Mouse (Mus musculus) adrenal gland, postnatal 25 days (tissue): ENCODE data around the gene Syt14. TPM values are rescaled to one million over a fixed set of nuclear protein-coding genes. Genes with fewer than 3 reads are reported as not detected.

Experiments
- DNase-seq: peaks from one replicate; pipeline ENCODE4 v3.0.0; 2021; ENCODE audit warnings: mixed read lengths
- total RNA-seq: library from RNA; stranded (reverse); gene quantifications from 2 replicates; pipeline ENCODE4 v1.2.3, GENCODE M21; 2021

The Syt14 gene
- total RNA-seq, 1 experiment from 2014 or later = 12.8 TPM

GRCm38 (mm10) chr1:192861305-192861960, 174.1 kb downstream of the Syt14 start:
- no peak for DNase-seq

- DNase-seq = no peak
Observed at GRCm38 (mm10) chr1:192860273-192860672, 175.3 kb downstream of the Syt14 start.

- no peak for DNase-seq
Observed at GRCm38 (mm10) chr1:192857582-192857981, 178.0 kb downstream of the Syt14 start.

DNA sequence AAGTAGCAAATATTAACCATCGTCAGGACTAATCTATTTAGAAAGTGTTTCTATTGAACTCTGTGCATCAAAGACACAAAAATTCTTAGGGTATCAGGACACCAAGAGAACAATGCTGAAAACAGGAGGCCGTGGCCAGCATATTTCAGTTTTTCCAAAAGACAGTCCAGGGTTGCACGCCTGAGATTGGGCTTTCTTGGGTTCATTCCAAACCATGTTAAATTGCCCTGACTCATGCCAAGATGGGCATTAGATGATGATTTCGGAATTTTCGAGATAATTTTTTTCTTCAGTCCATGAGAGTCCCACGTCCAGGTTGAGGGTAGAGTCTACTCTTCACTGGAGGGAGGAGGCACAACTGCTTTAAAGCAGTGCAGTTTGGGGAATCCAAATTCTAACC, 178.6 kb downstream of the Syt14 start:
- no peak for DNase-seq

- DNase-seq = no peak
Observed at GRCm38 (mm10) chr1:192856411-192856810, 179.2 kb downstream of the Syt14 start.

GRCm38 (mm10) chr1:192855474-192856230, 179.9 kb downstream of the Syt14 start, which contains the start of gene Sertad4:
Sertad4 (minus strand) TSS chr1:192855756.
- peak; percentile 75 for DNase-seq

DNA sequence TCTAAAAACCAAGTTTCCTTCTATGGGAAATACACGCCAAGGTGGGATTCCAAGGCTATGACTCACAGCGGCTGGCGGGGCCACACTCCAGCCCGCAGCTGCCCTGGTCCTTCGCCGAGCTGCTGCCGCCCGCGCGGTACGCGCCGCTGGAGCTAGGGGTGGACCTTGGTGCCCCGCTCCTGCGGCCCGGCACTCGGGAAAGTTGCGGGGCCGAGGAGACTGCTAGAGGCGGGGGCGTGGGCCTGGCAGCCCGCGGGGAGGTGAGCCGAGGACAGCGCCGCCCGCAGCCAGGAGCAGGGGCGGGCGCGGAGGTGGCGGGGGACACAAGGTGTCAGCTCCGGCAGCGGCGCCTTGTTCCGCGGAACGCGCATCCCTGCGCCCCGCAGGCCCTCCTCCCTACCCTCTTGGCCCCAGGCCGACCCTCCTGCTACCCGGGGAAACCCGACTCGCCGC, 180.7 kb downstream of the Syt14 start:
- peak; percentile 56 for DNase-seq

DNA sequence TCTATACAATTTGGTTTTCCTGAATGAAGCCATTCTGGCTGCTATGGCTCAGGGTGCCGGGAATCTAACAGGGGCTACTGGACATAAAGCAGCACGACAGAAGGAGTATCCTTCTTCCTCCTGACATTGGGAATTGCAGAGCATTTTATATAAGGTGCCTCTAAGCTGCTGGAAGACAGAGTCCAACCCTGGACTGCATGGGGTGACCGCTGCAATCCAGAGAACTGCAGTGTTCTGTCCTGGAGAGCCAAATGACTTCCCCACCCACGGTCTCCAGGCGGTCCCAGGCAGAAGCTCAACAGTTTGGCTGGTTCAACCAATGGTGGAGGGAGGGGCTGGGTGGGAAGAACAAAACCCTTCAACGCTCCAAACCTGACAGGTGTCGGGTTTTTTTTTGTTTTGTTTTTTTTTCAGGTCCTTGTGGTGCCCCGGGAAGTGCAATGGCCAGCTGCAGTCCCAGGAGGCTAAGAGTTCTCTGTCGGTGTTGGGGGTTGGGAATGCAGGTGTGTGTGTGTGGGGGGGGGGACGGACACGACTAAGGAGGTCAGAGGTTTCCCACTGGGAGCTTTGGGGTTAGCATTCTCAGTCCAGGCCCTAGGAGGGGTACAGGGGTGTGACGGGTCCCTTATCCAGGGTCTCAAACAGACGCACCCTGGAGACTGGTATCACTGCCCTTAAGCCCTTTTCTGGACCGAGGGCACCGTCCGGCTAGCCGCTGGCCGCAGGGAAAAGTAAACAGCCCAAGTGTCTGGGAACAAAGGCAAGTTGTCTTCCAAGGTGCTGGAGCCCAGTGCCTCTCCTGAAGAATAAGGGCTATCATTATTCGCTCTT, 181.4 kb downstream of the Syt14 start:
- DNase-seq = no peak

GRCm38 (mm10) chr1:192853429-192853828, 182.1 kb downstream of the Syt14 start:
- DNase-seq = no peak

- no peak for DNase-seq
Observed at GRCm38 (mm10) chr1:192852047-192852446, 183.5 kb downstream of the Syt14 start.

DNA sequence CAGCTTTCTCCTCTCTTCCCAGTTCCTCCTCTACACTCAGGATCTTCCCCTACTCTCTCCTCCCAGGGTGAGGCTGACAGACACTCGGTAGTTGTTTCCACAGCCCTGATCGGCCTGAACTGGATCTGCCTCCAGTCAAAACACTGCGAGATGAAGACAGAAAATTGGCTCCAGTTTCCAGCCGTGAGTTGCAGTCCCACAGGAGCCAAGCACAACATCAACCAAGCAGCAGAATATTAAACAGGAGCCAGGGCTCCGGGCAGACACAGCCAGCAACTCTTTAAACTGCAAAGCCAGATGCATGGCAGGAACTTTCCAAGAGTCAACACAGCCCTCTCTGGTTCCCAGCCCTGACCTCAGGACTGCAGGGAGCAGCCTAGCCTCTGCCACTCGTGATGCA, 183.9 kb downstream of the Syt14 start:
- no peak for DNase-seq

- no peak for DNase-seq
Observed at GRCm38 (mm10) chr1:192851126-192851525, 184.4 kb downstream of the Syt14 start.

GRCm38 (mm10) chr1:192849616-192850015, 186.0 kb downstream of the Syt14 start:
- DNase-seq = no peak

DNA sequence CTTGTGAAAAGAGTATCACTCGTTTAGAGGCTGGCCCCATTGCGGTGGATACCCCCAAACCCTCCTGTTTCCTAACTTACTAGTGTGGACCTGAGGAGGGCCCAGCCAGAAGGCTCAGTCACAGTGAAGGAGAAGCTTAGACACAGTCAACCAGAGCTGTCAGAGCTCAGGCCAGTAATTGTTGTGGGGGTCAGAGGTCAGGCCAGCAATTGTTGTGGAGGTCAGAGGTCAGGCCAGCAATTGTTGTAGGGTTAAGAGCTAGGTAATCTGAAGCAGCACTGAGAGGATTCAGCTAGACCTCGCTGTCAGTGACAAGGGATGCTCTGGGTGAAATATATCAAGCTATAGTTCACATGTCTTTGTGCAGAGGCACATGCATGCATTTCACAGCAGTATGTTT, 188.3 kb downstream of the Syt14 start:
- no peak for DNase-seq

Other genes starting within 250 kb of the Syt14 start
- gene Sertad4, start 180.0 kb downstream of the Syt14 start, total RNA-seq = 10.1 and 18.8 TPM in 2 replicates
- gene Diexf, start 94.5 kb upstream of the Syt14 start, total RNA-seq = 23.3 and 23.4 TPM in 2 replicates
- 0.18 and 0.38 TPM in 2 replicates for gene Irf6, start 117.3 kb upstream of the Syt14 start, total RNA-seq
- gene A130010J15Rik, start 132.3 kb upstream of the Syt14 start, total RNA-seq = 1.6 and 4.9 TPM in 2 replicates
- gene Traf3ip3, start 165.9 kb upstream of the Syt14 start, total RNA-seq = 1.5 and 3.4 TPM in 2 replicates
- 0.76 and 2.3 TPM in 2 replicates for gene Lamb3, start 171.9 kb upstream of the Syt14 start, total RNA-seq
- gene Hsd11b1, start 228.3 kb upstream of the Syt14 start, total RNA-seq = 71.0 and 74.2 TPM in 2 replicates
- 62.3 and 98.6 TPM in 2 replicates for gene G0s2, start 237.4 kb upstream of the Syt14 start, total RNA-seq